Mouse (Mus musculus): ENCODE data around the gene Ssbp4.
A peak's percentile ranks its signal among the peaks of the same experiment; 100 is the strongest.

- TF ChIP-seq ZNF384 (IDR thresholded peaks at IDR 0.05; ENCODE audit: low read depth, low read length) (no peak), ZC3H11A (IDR thresholded peaks at IDR 0.05; ENCODE audit: borderline replicate concordance, low read depth, low read length) (0 out of 2 replicates have a peak, but pooled peaks have one; percentile 14), CHD2 (IDR thresholded peaks at IDR 0.05; ENCODE audit: low read depth, low read length) (no peak), HCFC1 (IDR thresholded peaks at IDR 0.05; ENCODE audit: borderline replicate concordance, insufficient read depth, low read length) (no peak)
Measured at GRCm38 (mm10) chr8:70585258-70585652, 23.4 kb downstream of the Ssbp4 start.

Data from ES-E14 (cell line).